ENCODE assay signal across 22 mouse cellular contexts in genomic region chr14:121495120-121495519, GRCm38 (mm10). TPM values are rescaled to one million over a fixed set of nuclear protein-coding genes. Genes with fewer than 3 reads are reported as not detected.
DNase-seq lines count a peak whose midpoint lies in the region; ATAC-seq and TF ChIP-seq lines count a peak whose summit lies in the region.
"Had no signal": no experiment of that assay in that cellular context is flagged by ENCODE, and none has a peak within 500 bp of the region (broad histone marks: within the 10 kb centered on the region; RNA-seq: fewer than 3 reads in every experiment).

No protein-coding gene starts in this region.

- 0 out of 2 replicates have a peak, but pooled peaks cover 12% of the 10 kb centered on the region for H3K4me1 ChIP-seq in lung, embryonic 15.5 days
- no peaks in the 10 kb centered on the region for H3K4me1 ChIP-seq in lung, postnatal 0 days (ENCODE audit: insufficient read depth, low read depth, low read length)
- H3K4me1 ChIP-seq: forebrain, embryonic 13.5 days had no signal

- no peaks in the 10 kb centered on the region for H3K9me3 ChIP-seq in lung, embryonic 15.5 days
- no peaks in the 10 kb centered on the region for H3K9me3 ChIP-seq in lung, postnatal 0 days (ENCODE audit: low read length)
- H3K9me3 ChIP-seq: forebrain, embryonic 10.5 days; forebrain, embryonic 13.5 days; hindbrain, embryonic 12.5 days; hindbrain, embryonic 15.5 days had no signal

- TF ChIP-seq CTCF in lung, postnatal 0 days (IDR thresholded peaks at IDR 0.05), result no peak

- 35% methylated on average over 2 of the region's 2 CpGs for WGBS in lung, embryonic 15.5 days
- 35% methylated on average over 2 of the region's 2 CpGs for WGBS in lung, postnatal 0 days

- ATAC-seq in lung, embryonic 15.5 days (ENCODE audit: borderline replicate concordance, extremely low read depth, low FRiP score, low TSS enrichment), result peak; percentile 47; the same call in 1 of the 2 replicates
- ATAC-seq in lung, postnatal 0 days, result no peak
- ATAC-seq: activated CD4-positive, CD25-positive, alpha-beta regulatory T cell, adult 4 months; CD4-positive, CD25-positive, alpha-beta regulatory T cell, adult 4 months; forebrain, embryonic 13.5 days; forebrain, embryonic 16.5 days had no signal

- no peak overlapping the region for H3K4me2 ChIP-seq in lung, embryonic 15.5 days
- no peak overlapping the region for H3K4me2 ChIP-seq in lung, postnatal 0 days (replicated peaks; ENCODE audit: low read depth, low read length)
- H3K4me2 ChIP-seq: forebrain, embryonic 13.5 days; heart, embryonic 11.5 days; hindbrain, embryonic 12.5 days; hindbrain, embryonic 15.5 days had no signal

- H3K4me3 ChIP-seq in lung, embryonic 15.5 days, result no peak overlapping the region
- H3K4me3 ChIP-seq in lung, postnatal 0 days (ENCODE audit: low read depth, low read length), result no peak overlapping the region
- H3K4me3 ChIP-seq: forebrain, embryonic 10.5 days; forebrain, embryonic 13.5 days; gastrocnemius, adult 2 months; hindbrain, embryonic 12.5 days; hindbrain, embryonic 15.5 days had no signal

- no peak for DNase-seq in lung, postnatal 25 days (ENCODE audit: low spot score)
- peak; percentile 18 for DNase-seq in lung, postnatal 0 days (ENCODE audit: low spot score)
- peak; percentile 45 for DNase-seq in lung, postnatal 10 days
- peak; percentile 17 to 56 for DNase-seq in lung, postnatal 4 days
- no peak for DNase-seq in MN1 (ENCODE audit: low spot score)
- no peak for DNase-seq in layer of hippocampus, adult 11-12 months (ENCODE audit: low spot score)
- DNase-seq: adrenal gland, adult 8-10 months; adrenal gland, postnatal 25 days; gastrocnemius, adult 2 months; gastrocnemius, postnatal 14 days; heart, adult 11 months had no signal

- no peak for TF ChIP-seq EP300 in lung, postnatal 0 days (IDR thresholded peaks at IDR 0.05)

- H3K9ac ChIP-seq in lung, embryonic 15.5 days, result no peak overlapping the region
- H3K9ac ChIP-seq in lung, postnatal 0 days (replicated peaks; ENCODE audit: low read depth), result no peak overlapping the region
- H3K9ac ChIP-seq: forebrain, embryonic 13.5 days; hindbrain, embryonic 12.5 days; hindbrain, embryonic 15.5 days had no signal

- no peaks in the 10 kb centered on the region for H3K36me3 ChIP-seq in lung, embryonic 15.5 days
- H3K36me3 ChIP-seq in lung, postnatal 0 days (ENCODE audit: insufficient read depth, low read length), result no peaks in the 10 kb centered on the region
- H3K36me3 ChIP-seq: forebrain, embryonic 10.5 days; hindbrain, embryonic 12.5 days; hindbrain, embryonic 15.5 days had no signal

- H3K27me3 ChIP-seq in lung, embryonic 15.5 days, result peaks cover 25% of the 10 kb centered on the region; the same call in 1 of the 2 replicates
- H3K27me3 ChIP-seq in lung, postnatal 0 days (replicated peaks; ENCODE audit: insufficient read depth, low read length), result no peaks in the 10 kb centered on the region
- H3K27me3 ChIP-seq: forebrain, embryonic 13.5 days; hindbrain, embryonic 15.5 days had no signal

- H3K27ac ChIP-seq in lung, embryonic 15.5 days, result no peak overlapping the region
- H3K27ac ChIP-seq in lung, postnatal 0 days (ENCODE audit: low read length), result no peak overlapping the region
- H3K27ac ChIP-seq: forebrain, embryonic 10.5 days; forebrain, embryonic 13.5 days; gastrocnemius, adult 2 months; hindbrain, embryonic 12.5 days; hindbrain, embryonic 15.5 days had no signal

RNA-seq across cellular contexts. Expression of gene Slc15a1, which starts 9.9 kb away (rescaled TPM):
- 0.50 and 0.74 TPM in 2 replicates for polyA plus RNA-seq in lung, embryonic 15.5 days (2015; fragmentation: Nextera tagmentation; extraction: Ambion mirVana)
- polyA plus RNA-seq in lung, postnatal 0 days (2015; fragmentation: Nextera tagmentation; extraction: Ambion mirVana), result 0.98 and 1.5 TPM in 2 replicates
- polyA plus RNA-seq: C2C12; embryonic facial prominence, embryonic 11.5 days; forebrain, embryonic 10.5 days; forebrain, embryonic 13.5 days; forebrain, embryonic 16.5 days; heart, embryonic 11.5 days had no signal

Comparison
In these comparisons a context has a peak if more than half of its experiments do, and no peak if none do; other contexts are left out.
1. DNase-seq: peak in lung, postnatal 0 days (single experiment), lung, postnatal 10 days (single experiment) and lung, postnatal 4 days (2 of 2); none in lung, postnatal 25 days (single experiment), MN1 (single experiment) and layer of hippocampus, adult 11-12 months (single experiment).